Mouse (Mus musculus) spleen, embryonic (tissue): ENCODE results near the gene Mtrf1l.

Experiments used
- CTCF ChIA-PET: fragments of 350-600 bp; sonication (Branson Sonifier 250); formaldehyde crosslinking; loops from one replicate; lab custom pipeline; 2022; lab: Charles Lee

The Mtrf1l gene

DNA sequence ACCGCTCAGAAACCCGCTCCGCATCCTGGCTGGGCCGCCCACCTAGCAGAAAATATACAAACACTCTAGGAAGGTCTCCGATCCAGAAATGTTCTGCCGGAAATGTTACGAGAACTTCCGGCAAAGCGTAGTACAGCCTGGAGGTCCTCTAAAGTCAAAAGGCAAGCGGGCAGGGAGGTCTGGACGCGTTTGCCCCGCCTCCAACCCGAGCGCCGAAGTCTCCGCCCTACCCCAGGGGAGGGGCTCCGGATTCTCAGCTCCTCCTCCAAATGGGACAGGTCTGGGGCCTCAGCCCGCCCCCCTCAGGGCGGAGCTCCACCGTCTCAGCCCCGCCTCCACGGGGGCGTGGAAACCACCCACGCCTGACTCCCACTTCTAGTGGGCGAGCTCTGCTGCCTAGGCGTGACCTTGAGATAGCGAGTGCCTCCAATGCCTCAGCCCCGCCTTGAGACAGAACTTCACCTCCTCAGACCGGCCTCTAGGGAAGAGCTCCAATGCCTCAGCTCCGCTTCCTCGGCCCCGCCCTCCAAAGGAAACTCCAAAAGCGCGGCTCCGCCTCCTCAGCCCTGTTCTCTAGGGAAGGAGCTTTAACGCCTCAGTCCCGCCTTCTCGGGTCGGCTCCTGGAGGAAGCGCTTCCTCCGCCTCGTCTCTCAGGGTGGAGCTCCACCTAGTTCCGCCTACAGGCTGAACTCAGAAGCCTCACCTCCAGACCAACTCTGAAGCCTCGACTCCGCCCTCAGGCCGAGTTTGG lies at the start of gene Mtrf1l:
Mtrf1l (minus strand) TSS at position 171 of the 752 bp plus-strand sequence.
- CTCF ChIA-PET, result interaction anchor here (1.4 kb wide), 1 partner anchor 18 kb away, joined by 3 read pairs; the partner anchor contains the start of gene Fbxo5

- CTCF ChIA-PET, result no interaction called here
These were observed 47.4 kb upstream of the Mtrf1l start for GRCm38 (mm10) chr10:5871081-5871480.

DNA sequence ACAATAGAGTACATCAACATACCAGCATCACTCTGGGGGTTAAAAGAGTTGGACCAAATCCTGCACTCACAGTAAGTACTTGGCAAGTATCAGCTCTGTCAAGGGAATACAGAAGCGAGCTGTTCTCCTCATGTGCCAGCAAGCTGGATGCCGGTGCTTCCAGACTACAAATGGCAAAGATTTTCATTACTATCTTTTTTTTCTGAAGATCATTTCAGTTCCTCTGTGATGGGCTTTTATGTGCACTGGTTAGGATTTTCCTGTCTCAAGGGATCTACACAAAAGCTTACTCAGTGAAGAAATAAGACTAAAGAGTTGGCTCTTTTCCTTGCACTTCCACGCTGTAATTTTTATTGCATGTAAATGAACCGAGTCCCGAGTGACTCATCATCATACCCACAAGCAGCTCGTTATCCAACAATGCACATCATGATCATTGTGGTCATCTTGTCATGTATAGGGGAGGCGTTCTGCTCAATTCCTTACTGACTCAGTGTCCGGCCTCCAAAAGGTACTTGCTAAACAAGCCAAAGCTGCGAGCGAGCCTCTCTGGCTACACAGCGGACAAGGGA lies 44.4 kb upstream of the Mtrf1l start:
- CTCF ChIA-PET, result no interaction called here

GRCm38 (mm10) chr10:5865996-5866395 lies 42.3 kb upstream of the Mtrf1l start:
- CTCF ChIA-PET, result no interaction called here

DNA sequence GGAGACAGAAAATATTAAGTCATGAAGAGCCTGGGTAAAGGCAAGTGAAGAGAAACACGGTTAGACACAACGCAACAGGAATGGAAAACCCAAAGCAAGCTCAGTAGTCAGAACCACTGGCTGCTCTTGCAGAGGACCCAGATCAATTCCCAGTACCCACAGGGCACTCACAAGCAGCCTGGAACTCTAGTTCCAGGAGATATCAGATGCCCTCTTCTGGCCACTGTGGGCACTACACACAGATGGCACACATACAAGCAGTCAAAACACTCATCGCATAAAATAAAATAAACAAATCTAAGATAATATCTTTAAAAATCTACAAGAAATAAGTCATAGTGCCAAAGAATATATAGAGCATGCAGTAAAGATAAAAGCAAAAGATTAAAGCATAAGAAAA lies 39.0 kb upstream of the Mtrf1l start:
- CTCF ChIA-PET, result no interaction called here

- CTCF ChIA-PET, result no interaction called here
These were observed 37.1 kb upstream of the Mtrf1l start for GRCm38 (mm10) chr10:5860849-5861248.

- CTCF ChIA-PET, result no interaction called here
These were observed 36.0 kb upstream of the Mtrf1l start for GRCm38 (mm10) chr10:5859729-5860128.

DNA sequence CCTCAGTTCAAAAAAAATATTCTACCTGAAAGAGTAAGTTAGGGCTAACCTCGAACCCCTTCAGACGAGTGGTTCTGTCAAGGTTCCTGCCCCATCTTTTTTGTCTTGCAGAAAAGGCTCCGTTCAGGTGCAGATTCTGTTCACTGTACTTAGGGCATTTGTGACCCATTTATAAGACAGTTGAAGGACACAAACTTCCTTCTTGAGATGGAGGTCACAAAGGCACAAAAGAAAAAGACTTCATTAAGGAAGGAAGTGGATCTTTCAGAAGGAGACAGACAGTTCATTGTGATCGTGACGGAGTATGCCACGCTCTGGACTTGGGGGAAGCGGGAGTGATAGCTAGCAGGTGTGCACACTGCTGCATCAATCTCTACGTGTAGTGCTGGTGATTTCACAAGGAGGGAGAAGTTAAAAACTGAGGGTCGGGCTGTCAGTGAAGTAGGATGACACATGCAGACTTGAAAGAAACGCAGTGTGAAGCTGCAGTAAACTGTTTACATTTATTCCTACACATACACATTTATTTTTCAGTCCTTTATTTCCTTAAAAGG lies 34.4 kb upstream of the Mtrf1l start:
- CTCF ChIA-PET, result no interaction called here

DNA sequence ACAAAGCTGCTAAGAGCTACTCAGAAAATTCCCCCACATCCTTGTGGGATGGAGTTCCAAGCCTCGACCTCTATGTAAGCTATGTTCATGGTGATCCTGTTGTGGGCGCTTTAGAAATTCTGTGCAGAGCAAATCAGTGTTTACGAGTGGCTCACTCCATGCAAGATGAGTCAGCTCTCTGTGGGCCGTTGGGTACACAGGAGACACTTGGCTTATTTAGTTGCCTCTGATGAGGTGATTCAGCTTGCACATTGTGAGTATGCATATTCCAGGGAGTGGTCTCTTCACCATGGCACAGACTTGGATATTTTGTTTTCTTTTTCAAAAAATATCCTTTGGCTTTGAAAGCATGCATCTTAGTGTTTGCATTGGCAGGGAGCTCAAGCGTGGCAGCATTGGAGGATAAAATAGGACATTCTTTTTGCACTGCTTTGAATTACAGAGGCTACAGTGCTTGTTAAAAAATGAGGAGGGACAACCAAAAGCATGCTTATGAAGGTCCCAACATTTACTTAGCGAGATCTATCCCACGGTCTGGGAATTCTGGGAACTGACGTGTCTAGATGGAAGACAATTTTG lies 29.7 kb upstream of the Mtrf1l start:
- CTCF ChIA-PET, result no interaction called here

DNA sequence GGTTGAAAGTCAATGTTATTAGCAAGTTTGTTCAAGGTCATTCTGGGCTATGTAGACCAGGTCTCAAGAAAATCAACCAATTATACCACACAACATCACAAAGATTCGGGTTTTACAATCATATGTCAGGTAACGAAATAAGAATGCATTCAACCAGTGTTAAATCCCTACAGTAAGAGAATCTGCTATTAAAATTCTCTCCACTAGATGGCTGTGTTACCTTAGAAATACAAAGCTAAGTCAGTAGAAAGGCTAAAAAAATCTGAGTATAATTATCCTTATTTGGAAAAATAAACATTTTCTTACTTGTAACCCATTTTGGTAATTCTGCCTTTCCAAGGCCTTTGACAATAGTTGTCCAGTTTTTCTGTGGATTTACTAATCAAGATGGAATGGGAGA lies 23.2 kb upstream of the Mtrf1l start:
- CTCF ChIA-PET, result no interaction called here

- CTCF ChIA-PET, result no interaction called here
These were observed 17.7 kb upstream of the Mtrf1l start for GRCm38 (mm10) chr10:5841369-5841768.

GRCm38 (mm10) chr10:5826336-5827025 lies 2.8 kb upstream of the Mtrf1l start:
- CTCF ChIA-PET, result no interaction called here

- CTCF ChIA-PET, result interaction anchor here (1.4 kb wide), 1 partner anchor 19 kb away, joined by 3 read pairs; the partner anchor contains the start of gene Fbxo5
These were observed 1.1 kb upstream of the Mtrf1l start for GRCm38 (mm10) chr10:5824779-5825178.

DNA sequence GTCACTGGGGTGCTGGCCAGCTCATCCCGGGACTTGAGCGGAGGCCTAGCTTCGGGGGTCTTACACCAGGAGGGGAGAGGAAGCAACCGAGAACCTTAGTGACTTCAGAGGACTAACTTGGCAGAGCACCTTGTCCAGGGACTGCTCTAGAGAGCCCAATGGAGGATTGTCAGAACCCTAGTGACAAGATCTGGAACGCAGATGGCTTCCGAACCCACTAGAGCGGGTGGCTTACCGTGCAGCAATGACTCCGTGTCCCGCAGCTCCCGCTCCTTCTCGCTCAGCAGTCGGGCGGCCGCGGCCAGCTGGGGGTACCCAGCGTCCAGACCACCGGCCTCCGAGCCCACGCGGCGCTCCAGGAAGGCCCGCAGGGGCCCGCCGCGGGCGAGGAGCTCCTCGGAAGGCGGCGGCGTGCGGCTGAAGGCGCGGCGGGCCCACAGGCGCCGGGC lies 395 bp downstream of the Mtrf1l start:
- CTCF ChIA-PET, result interaction anchor here (1.4 kb wide), 1 partner anchor 18 kb away, joined by 3 read pairs; the partner anchor contains the start of gene Fbxo5

DNA sequence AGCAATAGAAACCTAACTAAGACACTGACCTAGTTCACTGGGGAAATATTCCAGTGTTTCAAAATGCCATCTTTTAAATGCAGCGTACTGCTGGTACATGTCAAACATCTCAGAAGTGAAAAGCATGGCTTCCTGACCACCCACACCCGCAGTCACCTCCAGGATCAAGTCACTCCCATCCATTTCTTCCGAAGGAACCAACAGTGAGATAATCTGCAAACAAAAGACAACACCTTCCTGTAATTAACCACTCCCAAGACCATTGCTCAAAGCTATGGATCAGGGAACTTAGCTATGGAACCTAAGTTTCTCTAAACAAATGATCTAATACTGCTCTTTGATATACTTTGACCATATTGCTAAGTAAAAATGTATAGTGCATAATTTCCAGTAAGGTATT lies 4.9 kb downstream of the Mtrf1l start:
- CTCF ChIA-PET, result no interaction called here

DNA sequence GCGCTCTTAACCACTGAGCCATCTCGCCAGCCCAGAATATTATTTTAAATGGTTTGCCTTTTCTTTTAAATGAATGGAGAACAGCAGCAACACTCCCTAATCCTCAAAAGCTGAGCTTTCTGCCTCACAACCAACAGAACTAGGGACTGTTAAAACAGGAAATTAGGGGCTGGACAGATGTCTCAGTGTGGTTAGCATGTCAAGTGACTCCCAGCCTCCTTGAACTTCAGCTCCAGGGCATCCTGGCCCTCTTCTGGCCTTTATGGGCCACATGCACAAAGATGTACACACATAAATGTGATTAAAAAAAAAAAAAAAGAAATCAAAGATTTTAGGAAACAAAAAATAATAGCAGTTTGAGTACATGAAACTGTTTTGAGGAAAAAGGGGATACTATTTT lies 7.7 kb downstream of the Mtrf1l start:
- CTCF ChIA-PET, result interaction anchor here (0.7 kb wide), 1 partner anchor 15 kb away, joined by 5 read pairs; no protein-coding TSS in a partner anchor

GRCm38 (mm10) chr10:5813724-5814123 lies 10.0 kb downstream of the Mtrf1l start:
- CTCF ChIA-PET, result no interaction called here

GRCm38 (mm10) chr10:5807683-5808082 lies 16.0 kb downstream of the Mtrf1l start:
- CTCF ChIA-PET, result no interaction called here

DNA sequence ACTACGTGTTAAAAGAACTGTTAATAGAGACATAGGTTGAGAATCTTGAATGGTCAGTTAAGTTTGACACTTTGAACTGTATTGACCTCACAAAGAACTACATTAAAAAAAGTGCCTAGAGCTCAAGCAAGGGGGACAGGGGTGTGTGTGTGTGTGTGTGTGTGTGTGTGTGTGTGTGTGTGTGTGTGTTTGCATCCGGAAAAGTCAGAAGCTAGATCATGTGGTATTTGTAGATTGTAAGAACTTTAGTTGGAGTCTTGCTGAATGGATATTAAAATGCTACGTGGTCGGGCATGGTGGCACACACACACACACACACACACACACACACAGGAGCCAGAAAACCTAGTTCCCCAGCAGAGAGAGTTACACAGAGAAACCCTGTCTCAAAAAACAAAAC lies 16.7 kb downstream of the Mtrf1l start:
- CTCF ChIA-PET, result no interaction called here

DNA sequence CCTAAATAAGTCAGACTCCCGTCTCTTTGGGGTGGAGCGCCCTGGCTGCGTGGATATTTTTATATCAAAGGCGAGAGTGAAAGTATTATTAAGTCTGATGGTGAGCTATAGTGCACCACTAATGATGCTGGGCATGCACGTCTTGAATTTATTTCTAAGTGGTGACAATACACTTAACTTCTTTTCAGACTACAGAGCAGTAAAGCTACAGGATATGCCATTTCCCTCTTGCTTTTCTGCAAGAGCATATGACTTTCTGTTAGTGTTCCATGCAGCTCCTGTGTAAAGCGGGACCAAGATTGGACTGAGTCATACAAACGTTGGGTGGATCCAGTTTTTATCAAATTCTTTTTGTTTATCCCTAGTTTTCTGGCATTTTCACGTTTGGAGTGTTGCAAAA lies 17.3 kb downstream of the Mtrf1l start:
- CTCF ChIA-PET, result interaction anchor here (0.7 kb wide), 1 partner anchor 12 kb away, joined by 3 read pairs; no protein-coding TSS in a partner anchor

DNA sequence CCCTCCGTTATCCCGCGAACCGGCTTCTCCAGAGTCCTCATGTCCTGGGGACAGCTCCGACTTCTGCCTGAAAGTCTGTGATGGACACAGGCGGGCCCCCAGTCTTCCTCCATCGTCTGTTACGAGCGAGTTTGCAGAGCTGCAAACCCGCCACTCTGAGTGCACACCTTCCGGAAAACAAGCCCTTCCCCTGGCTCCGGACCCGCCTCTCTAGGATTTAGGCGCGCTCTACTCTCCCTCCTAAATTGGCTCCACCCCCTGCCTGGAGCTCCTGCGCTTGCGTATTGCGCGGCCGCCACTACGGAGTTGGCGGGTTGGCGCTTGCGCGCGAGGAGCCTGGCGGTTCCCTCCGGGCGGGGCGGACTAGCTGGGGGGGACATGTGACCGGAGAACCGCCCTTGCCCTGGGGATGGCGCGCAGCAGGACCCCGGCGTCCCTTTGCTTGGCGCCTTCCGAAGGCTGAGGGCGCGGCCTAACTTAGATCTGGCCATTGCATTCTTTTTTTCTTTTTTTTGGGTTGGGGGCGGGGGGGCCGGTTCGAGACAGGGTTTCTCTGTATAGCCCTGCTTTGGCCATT lies 17.9 kb downstream of the Mtrf1l start:
- CTCF ChIA-PET, result interaction anchor here (0.7 to 1.1 kb wide), 2 partner anchors 12 to 18 kb away, joined by 3 read pairs; partner anchors contain the start of gene Mtrf1l
